Mouse (Mus musculus): Measurements from ENCODE around the gene Fam114a1. TPM values are rescaled to one million over a fixed set of nuclear protein-coding genes. Genes with fewer than 3 reads are reported as not detected.

Gene Fam114a1
- polyA plus RNA-seq, 1 experiment from 2014 or later = 20.8 TPM

DNA sequence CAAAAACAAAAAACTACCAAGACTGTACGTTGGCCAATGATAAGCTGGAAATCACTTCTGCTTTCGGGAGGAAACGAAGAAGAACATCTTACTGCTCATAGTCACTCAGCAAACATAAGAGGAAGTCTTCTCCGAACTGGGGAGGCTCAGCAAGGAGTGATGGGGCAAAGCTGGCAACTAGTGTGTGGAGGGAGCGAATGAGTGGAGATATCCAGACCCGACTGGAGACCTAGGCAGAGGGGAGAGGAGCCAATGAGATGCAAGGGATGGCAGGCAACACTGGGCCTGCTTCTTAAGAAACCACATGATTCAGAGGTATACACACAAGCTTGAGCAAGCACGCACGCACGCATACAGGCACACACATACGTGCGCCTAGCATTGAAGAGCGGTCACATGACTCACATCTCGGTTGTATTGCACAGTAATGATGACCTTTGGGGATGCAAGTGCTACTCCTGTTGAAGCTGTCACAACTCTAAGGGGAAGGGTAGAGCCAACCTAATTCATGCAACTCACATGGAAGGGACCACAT lies 8.9 kb upstream of the Fam114a1 start:
- no peaks in the 10 kb centered on the region for H3K27me3 ChIP-seq (ENCODE audit: control insufficient read depth, insufficient read depth, low read length)
- no peaks in the 10 kb centered on the region for H3K4me1 ChIP-seq (ENCODE audit: control insufficient read depth, insufficient read depth, low read length)
- DNase-seq (ENCODE audit: low spot score) = no peak
- no peaks in the 10 kb centered on the region for H3K36me3 ChIP-seq (ENCODE audit: control insufficient read depth, insufficient read depth, low read length)
- ATAC-seq (ENCODE audit: insufficient number of reproducible peaks, low FRiP score, low TSS enrichment, low read depth) = no peak
- H3K4me3 ChIP-seq (ENCODE audit: low read depth, low read length) = no peak overlapping the region
- no peaks in the 10 kb centered on the region for H3K9me3 ChIP-seq (ENCODE audit: control insufficient read depth, low read length)
- H3K4me2 ChIP-seq (ENCODE audit: low read depth, severe bottlenecking) = no peak overlapping the region
- 89% methylated on average over 13 of the region's 13 CpGs for WGBS
- no peak overlapping the region for H3K9ac ChIP-seq (ENCODE audit: low read length)
- H3K27ac ChIP-seq (replicated peaks; ENCODE audit: low read depth, low read length) = no peak overlapping the region

DNA sequence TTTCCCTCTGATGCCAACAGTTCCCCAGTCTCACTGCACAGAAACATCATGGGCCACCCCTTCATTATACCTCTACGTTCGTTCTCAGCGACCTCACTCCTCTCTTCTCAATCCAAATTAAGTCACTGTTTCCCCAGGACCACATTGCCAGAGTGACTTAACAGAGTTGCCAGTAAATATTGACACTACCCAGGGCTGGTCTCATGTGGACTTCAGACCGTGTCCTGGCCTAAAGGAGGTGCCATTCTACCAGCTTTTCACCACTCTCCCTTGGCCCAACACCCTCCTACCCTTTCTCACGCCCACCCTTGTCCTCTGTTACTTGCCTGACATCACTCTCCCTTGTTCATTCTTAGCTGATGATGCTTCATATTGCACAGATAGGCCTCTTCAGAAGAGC lies 6.6 kb upstream of the Fam114a1 start:
- H3K27me3 ChIP-seq (ENCODE audit: control insufficient read depth, insufficient read depth, low read length) = no peaks in the 10 kb centered on the region
- H3K4me3 ChIP-seq (ENCODE audit: low read depth, low read length) = no peak overlapping the region
- no peak overlapping the region for H3K9ac ChIP-seq (ENCODE audit: low read length)
- H3K9me3 ChIP-seq (ENCODE audit: control insufficient read depth, low read length) = no peaks in the 10 kb centered on the region
- no peaks in the 10 kb centered on the region for H3K36me3 ChIP-seq (ENCODE audit: control insufficient read depth, insufficient read depth, low read length)
- H3K4me2 ChIP-seq (ENCODE audit: low read depth, severe bottlenecking) = no peak overlapping the region
- DNase-seq (ENCODE audit: low spot score) (no peak), ATAC-seq (ENCODE audit: insufficient number of reproducible peaks, low FRiP score, low TSS enrichment, low read depth) (no peak)
- no peak overlapping the region for H3K27ac ChIP-seq (replicated peaks; ENCODE audit: low read depth, low read length)
- H3K4me1 ChIP-seq (ENCODE audit: control insufficient read depth, insufficient read depth, low read length) = no peaks in the 10 kb centered on the region
- WGBS = 84% methylated on average over 5 of the region's 5 CpGs

DNA sequence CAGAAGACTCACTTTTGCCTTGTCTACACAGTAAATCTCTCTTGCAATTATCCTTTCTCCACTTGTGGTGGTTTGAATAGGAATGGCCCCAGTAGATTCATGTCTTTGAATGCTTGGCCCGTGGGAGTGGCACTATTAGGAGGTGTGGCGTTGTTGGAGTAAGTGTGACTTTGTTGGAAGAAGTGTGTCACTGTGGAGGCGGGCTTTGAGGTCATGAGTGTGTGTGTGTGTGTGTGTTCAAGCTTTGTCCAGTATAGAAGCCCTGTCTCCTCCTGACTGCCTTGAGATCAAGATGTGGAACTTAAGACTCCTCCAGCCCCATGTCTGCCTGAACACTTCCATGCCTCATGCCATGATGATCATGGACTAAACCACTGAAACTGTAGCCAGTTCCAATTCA lies 6.1 kb upstream of the Fam114a1 start:
- no peak for DNase-seq (ENCODE audit: low spot score)
- H3K4me1 ChIP-seq (ENCODE audit: control insufficient read depth, insufficient read depth, low read length) = no peaks in the 10 kb centered on the region
- H3K27ac ChIP-seq (replicated peaks; ENCODE audit: low read depth, low read length) = no peak overlapping the region
- WGBS = 90% methylated on average over 3 of the region's 3 CpGs
- H3K9me3 ChIP-seq (ENCODE audit: control insufficient read depth, low read length) = no peaks in the 10 kb centered on the region
- ATAC-seq (ENCODE audit: insufficient number of reproducible peaks, low FRiP score, low TSS enrichment, low read depth) = no peak
- no peak overlapping the region for H3K9ac ChIP-seq (ENCODE audit: low read length)
- no peaks in the 10 kb centered on the region for H3K36me3 ChIP-seq (ENCODE audit: control insufficient read depth, insufficient read depth, low read length)
- no peak overlapping the region for H3K4me3 ChIP-seq (ENCODE audit: low read depth, low read length)
- H3K27me3 ChIP-seq (ENCODE audit: control insufficient read depth, insufficient read depth, low read length) = no peaks in the 10 kb centered on the region
- H3K4me2 ChIP-seq (ENCODE audit: low read depth, severe bottlenecking) = no peak overlapping the region

DNA sequence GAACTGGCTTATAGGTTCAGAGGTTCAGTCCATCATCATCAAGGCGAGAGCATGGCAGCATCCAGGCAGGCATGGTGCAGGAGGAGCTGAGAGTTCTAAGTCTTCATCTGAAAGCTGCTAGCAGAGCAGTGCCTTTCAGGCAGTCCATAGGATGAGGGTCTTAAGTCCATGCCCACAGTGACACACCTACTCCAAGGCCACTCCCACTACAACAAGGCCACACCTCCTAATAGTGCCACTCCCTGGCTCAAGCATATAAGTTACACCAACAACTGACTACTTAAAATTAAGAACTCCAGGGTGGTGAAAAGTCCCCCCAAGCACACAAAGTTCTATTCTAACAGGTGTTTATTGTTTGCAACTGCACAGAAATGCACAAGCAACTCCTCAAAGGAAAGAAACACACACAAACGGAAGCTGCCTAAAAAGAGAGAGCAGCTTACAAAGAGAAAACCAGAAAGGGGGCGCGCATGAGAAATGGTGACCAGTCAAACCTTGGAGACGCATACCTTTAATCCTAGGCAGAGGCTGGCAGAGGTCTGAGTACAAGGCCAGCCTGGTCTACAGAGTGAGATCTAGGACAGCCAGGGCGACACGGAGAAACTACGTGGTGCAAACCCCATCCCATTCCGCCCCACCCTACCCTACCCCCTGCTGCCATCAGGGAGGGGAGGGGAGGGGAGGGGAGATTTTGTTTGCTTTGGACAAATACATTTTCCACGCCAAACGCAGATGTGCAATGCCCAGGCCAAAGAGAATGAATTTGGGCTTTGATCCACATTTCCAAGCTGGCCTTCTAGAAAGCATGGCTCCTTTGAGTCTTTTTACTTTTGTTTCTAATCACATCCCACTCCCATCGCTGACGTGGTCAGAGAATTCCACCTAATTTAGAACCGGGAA lies 660 bp upstream of the Fam114a1 start:
- H3K4me1 ChIP-seq (ENCODE audit: control insufficient read depth, insufficient read depth, low read length) = no peaks in the 10 kb centered on the region
- H3K4me2 ChIP-seq (ENCODE audit: low read depth, severe bottlenecking) = peak overlapping the region; percentile 80
- no peaks in the 10 kb centered on the region for H3K27me3 ChIP-seq (ENCODE audit: control insufficient read depth, insufficient read depth, low read length)
- DNase-seq (ENCODE audit: low spot score) (peak; percentile 56), ATAC-seq (ENCODE audit: insufficient number of reproducible peaks, low FRiP score, low TSS enrichment, low read depth) (peak; percentile 73; the same call in 1 of the 2 replicates)
- no peaks in the 10 kb centered on the region for H3K9me3 ChIP-seq (ENCODE audit: control insufficient read depth, low read length)
- whole genome bisulfite sequencing = 4% methylated on average over 14 of the region's 14 CpGs
- no peaks in the 10 kb centered on the region for H3K36me3 ChIP-seq (ENCODE audit: control insufficient read depth, insufficient read depth, low read length)
- H3K9ac ChIP-seq (ENCODE audit: low read length) = peak overlapping the region; percentile 84
- peak overlapping the region; percentile 64 for H3K4me3 ChIP-seq (ENCODE audit: low read depth, low read length)
- no peak overlapping the region for H3K27ac ChIP-seq (replicated peaks; ENCODE audit: low read depth, low read length)

DNA sequence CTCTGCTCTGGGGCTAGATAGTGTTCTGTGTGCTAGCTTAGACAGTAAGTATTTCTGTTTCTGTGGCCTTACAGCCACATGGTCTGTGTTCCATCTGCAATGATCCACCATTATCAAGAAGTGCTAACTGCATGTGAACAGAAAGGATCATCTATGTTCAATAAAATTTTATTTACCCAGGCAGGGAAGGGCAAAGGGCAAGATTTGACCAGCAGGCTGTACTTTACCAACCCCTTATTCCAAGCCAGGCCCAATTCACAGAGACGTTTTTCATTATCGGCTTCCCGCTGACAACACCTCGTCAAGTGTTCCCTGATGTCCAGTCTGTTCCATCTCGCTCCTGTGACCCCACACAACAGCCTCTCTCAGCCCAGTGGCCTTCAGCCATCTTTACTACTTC lies 5.2 kb downstream of the Fam114a1 start:
- Histone ChIP-seq H3K4me2 (ENCODE audit: low read depth, severe bottlenecking) (no peak overlapping the region), H3K27ac (replicated peaks; ENCODE audit: low read depth, low read length) (no peak overlapping the region), H3K9me3 (ENCODE audit: control insufficient read depth, low read length) (no peaks in the 10 kb centered on the region), H3K4me1 (ENCODE audit: control insufficient read depth, insufficient read depth, low read length) (no peaks in the 10 kb centered on the region), H3K4me3 (ENCODE audit: low read depth, low read length) (no peak overlapping the region), H3K27me3 (ENCODE audit: control insufficient read depth, insufficient read depth, low read length) (no peaks in the 10 kb centered on the region), H3K36me3 (ENCODE audit: control insufficient read depth, insufficient read depth, low read length) (no peaks in the 10 kb centered on the region), H3K9ac (ENCODE audit: low read length) (no peak overlapping the region)
- DNase-seq (ENCODE audit: low spot score) = no peak
- WGBS = 46% methylated on average over 5 of the region's 5 CpGs
- no peak for ATAC-seq (ENCODE audit: insufficient number of reproducible peaks, low FRiP score, low TSS enrichment, low read depth)

DNA sequence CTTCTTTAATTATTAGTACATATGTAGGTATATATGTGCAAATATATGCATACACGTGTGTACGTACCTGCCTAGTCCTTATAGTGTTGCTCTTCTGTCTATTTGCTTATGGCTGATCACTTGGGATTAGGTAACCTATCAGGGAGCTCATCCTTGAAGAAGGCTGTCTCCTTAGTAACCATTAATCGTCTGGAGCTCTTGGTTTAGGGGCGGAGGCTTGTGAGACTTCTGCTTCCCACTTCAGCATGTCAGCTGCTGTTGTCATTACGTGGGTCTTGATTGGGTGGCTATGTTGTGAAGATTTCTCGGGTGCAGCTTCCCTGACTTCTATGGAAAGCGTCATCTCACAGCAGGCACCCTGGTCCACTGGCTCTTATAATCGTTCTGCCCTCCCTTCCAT lies 7.3 kb downstream of the Fam114a1 start:
- H3K27me3 ChIP-seq (ENCODE audit: control insufficient read depth, insufficient read depth, low read length) = no peaks in the 10 kb centered on the region
- no peak overlapping the region for H3K4me3 ChIP-seq (ENCODE audit: low read depth, low read length)
- H3K36me3 ChIP-seq (ENCODE audit: control insufficient read depth, insufficient read depth, low read length) = no peaks in the 10 kb centered on the region
- 78% methylated on average over 8 of the region's 8 CpGs for whole genome bisulfite sequencing
- DNase-seq (ENCODE audit: low spot score) (no peak), ATAC-seq (ENCODE audit: insufficient number of reproducible peaks, low FRiP score, low TSS enrichment, low read depth) (no peak)
- no peak overlapping the region for H3K9ac ChIP-seq (ENCODE audit: low read length)
- H3K4me2 ChIP-seq (ENCODE audit: low read depth, severe bottlenecking) = no peak overlapping the region
- H3K9me3 ChIP-seq (ENCODE audit: control insufficient read depth, low read length) = no peaks in the 10 kb centered on the region
- no peak overlapping the region for H3K27ac ChIP-seq (replicated peaks; ENCODE audit: low read depth, low read length)
- no peaks in the 10 kb centered on the region for H3K4me1 ChIP-seq (ENCODE audit: control insufficient read depth, insufficient read depth, low read length)

DNA sequence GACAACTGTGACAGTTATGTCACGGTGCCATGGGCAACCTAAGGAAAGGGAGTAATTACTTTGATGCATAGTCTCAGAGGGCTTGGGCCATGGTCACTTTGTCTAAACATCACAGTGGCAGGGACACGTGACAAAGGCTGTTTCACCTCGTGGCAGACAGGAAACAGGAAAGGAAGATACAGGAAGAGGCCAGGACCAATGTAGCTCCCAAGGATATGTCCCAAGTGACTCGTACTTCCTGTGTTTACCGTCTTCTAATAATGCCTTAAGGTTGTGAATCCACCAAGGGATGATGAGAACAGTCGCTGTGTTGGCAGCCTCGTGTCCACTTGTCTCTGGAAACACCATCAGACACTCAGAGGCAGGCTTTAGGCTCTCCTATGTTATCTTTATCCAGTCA lies 16.1 kb downstream of the Fam114a1 start:
- H3K4me2 ChIP-seq (ENCODE audit: low read depth, severe bottlenecking) = no peak overlapping the region
- H3K36me3 ChIP-seq (ENCODE audit: control insufficient read depth, insufficient read depth, low read length) = no peaks in the 10 kb centered on the region
- H3K27ac ChIP-seq (replicated peaks; ENCODE audit: low read depth, low read length) = no peak overlapping the region
- no peaks in the 10 kb centered on the region for H3K27me3 ChIP-seq (ENCODE audit: control insufficient read depth, insufficient read depth, low read length)
- no peak for DNase-seq (ENCODE audit: low spot score)
- H3K4me3 ChIP-seq (ENCODE audit: low read depth, low read length) = no peak overlapping the region
- no peak for ATAC-seq (ENCODE audit: insufficient number of reproducible peaks, low FRiP score, low TSS enrichment, low read depth)
- peaks cover 3% of the 10 kb centered on the region; the same call in 1 of the 2 replicates for H3K4me1 ChIP-seq (ENCODE audit: control insufficient read depth, insufficient read depth, low read length)
- 77% methylated on average over 7 of the region's 7 CpGs for WGBS
- H3K9ac ChIP-seq (ENCODE audit: low read length) = no peak overlapping the region
- H3K9me3 ChIP-seq (ENCODE audit: control insufficient read depth, low read length) = no peaks in the 10 kb centered on the region

DNA sequence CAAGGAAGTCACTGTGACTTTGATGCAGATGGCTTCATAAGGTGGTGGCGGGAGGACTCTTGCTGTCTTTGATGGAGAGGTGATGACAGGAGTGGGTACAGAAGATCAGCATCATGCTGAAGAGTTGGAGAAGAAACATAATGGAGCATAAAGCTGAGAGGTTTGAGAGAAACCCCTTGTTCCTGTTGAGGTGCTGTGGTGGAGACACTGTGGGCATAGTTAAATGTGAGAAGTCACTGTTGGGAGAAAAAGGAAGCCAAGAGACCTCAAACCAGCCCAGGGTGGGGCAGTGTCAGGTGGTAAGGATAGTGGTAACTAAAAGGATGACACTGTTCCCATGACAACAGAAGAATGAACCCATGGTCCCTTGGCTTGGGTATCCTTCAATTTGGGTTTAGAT lies 20.1 kb downstream of the Fam114a1 start:
- Histone ChIP-seq H3K4me2 (ENCODE audit: low read depth, severe bottlenecking) (no peak overlapping the region), H3K27me3 (ENCODE audit: control insufficient read depth, insufficient read depth, low read length) (no peaks in the 10 kb centered on the region), H3K4me3 (ENCODE audit: low read depth, low read length) (no peak overlapping the region), H3K9ac (ENCODE audit: low read length) (no peak overlapping the region), H3K27ac (replicated peaks; ENCODE audit: low read depth, low read length) (no peak overlapping the region), H3K9me3 (ENCODE audit: control insufficient read depth, low read length) (no peaks in the 10 kb centered on the region), H3K4me1 (ENCODE audit: control insufficient read depth, insufficient read depth, low read length) (peaks cover 3% of the 10 kb centered on the region; the same call in 1 of the 2 replicates), H3K36me3 (ENCODE audit: control insufficient read depth, insufficient read depth, low read length) (no peaks in the 10 kb centered on the region)
- WGBS = 95% methylated on average over 1 of the region's 1 CpGs
- DNase-seq (ENCODE audit: low spot score) = no peak
- ATAC-seq (ENCODE audit: insufficient number of reproducible peaks, low FRiP score, low TSS enrichment, low read depth) = no peak

Data from limb, embryonic 11.5 days (tissue).